Mouse (Mus musculus): ENCODE measurements around the gene Anapc7. TPM values are rescaled to one million over a fixed set of nuclear protein-coding genes. Genes with fewer than 3 reads are reported as not detected.
"Not testable (repeated sequence)": the region's sequence is repeated elsewhere in the genome, so short reads cannot be mapped to it uniquely, and the experiment has no call there.

Gene Anapc7
- polyA plus RNA-seq, 1 experiment from 2014 or later: 40.1 TPM

DNA sequence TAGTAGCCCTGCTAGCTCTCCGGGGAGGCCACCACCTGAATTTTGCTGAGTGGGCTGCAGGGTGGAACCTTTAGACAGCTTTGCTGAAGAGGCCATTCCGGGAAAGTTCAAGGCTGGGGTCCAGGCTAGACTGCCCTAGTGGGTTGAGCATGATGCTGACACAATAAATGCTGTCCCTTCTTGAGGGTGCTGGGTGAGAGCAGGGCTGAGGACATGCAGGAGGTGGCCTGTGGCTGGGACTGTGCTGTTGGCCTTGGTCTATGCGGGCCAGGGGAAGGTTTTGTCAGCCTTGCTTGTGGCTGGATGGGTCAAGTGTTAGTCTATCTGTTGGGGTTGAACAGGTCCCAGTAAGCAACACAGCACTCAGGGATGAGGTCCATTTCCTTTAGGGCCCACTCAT is 33.4 kb downstream of the Anapc7 start:
- H3K27me3 ChIP-seq (replicated peaks; ENCODE audit: control insufficient read depth, insufficient read depth, low read length): no peaks in the 10 kb centered on the region
- no peak overlapping the region for H3K27ac ChIP-seq (ENCODE audit: low read length)
- H3K4me1 ChIP-seq (ENCODE audit: control insufficient read depth, insufficient read depth, low read length): no peaks in the 10 kb centered on the region
- H3K4me3 ChIP-seq (ENCODE audit: low read length): no peak overlapping the region
- H3K9ac ChIP-seq (ENCODE audit: low read depth, low read length): no peak overlapping the region
- 92% methylated on average over 3 of the region's 3 CpGs for WGBS
- H3K36me3 ChIP-seq (ENCODE audit: control insufficient read depth, insufficient read depth, low read length): peaks cover 37% of the 10 kb centered on the region
- H3K9me3 ChIP-seq (ENCODE audit: control insufficient read depth, low read length): no peaks in the 10 kb centered on the region
- no peak overlapping the region for H3K4me2 ChIP-seq (ENCODE audit: low read depth, low read length)
- no peak for ATAC-seq

DNA sequence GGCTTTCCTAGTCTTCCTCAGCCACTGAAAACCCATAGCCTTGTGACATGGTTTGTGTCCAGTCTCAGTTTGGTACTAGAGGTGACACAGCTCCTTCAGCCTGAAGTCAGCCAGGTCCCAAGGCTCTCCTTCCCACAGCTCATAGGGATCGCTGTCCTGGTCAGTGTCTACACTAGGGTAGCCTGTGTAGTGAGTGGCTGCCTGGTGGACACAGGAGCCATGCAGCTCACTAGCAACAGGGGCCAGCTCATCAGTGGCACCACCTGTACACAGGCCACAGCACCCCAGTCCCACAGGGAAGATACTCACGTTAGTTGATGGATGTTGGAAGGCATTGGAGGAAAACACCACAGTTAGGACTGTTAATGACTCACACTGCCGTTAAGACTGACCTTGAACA is 34.1 kb downstream of the Anapc7 start:
- peaks cover 44% of the 10 kb centered on the region for H3K36me3 ChIP-seq (ENCODE audit: control insufficient read depth, insufficient read depth, low read length)
- H3K4me3 ChIP-seq (ENCODE audit: low read length): no peak overlapping the region

GRCm38 (mm10) chr5:122457054-122457453 is 35.6 kb downstream of the Anapc7 start:
- H3K27ac ChIP-seq (ENCODE audit: low read length); H3K9ac ChIP-seq (ENCODE audit: low read depth, low read length); H3K4me1 ChIP-seq (ENCODE audit: control insufficient read depth, insufficient read depth, low read length); ATAC-seq; H3K4me3 ChIP-seq (ENCODE audit: low read length); H3K4me2 ChIP-seq (ENCODE audit: low read depth, low read length); H3K27me3 ChIP-seq (replicated peaks; ENCODE audit: control insufficient read depth, insufficient read depth, low read length); H3K9me3 ChIP-seq (ENCODE audit: control insufficient read depth, low read length): not testable (repeated sequence)
- WGBS: 87% methylated on average over 9 of the region's 9 CpGs
- peaks cover 49% of the 10 kb centered on the region for H3K36me3 ChIP-seq (ENCODE audit: control insufficient read depth, insufficient read depth, low read length)

More for the DNA sequence above, 34.1 kb downstream of the Anapc7 start:
- WGBS: 78% methylated on average over 3 of the region's 3 CpGs
- Histone ChIP-seq H3K9ac (ENCODE audit: low read depth, low read length) (no peak overlapping the region), H3K4me1 (ENCODE audit: control insufficient read depth, insufficient read depth, low read length) (no peaks in the 10 kb centered on the region), H3K27ac (ENCODE audit: low read length) (no peak overlapping the region), H3K9me3 (ENCODE audit: control insufficient read depth, low read length) (no peaks in the 10 kb centered on the region), H3K4me2 (ENCODE audit: low read depth, low read length) (no peak overlapping the region), H3K27me3 (replicated peaks; ENCODE audit: control insufficient read depth, insufficient read depth, low read length) (no peaks in the 10 kb centered on the region)
- no peak; the same call in 1 of the 2 replicates for ATAC-seq

- no peaks in the 10 kb centered on the region for H3K9me3 ChIP-seq (ENCODE audit: control insufficient read depth, low read length)
- no peaks in the 10 kb centered on the region for H3K27me3 ChIP-seq (replicated peaks; ENCODE audit: control insufficient read depth, insufficient read depth, low read length)
- H3K36me3 ChIP-seq (ENCODE audit: control insufficient read depth, insufficient read depth, low read length): peaks cover 56% of the 10 kb centered on the region
- H3K9ac ChIP-seq (ENCODE audit: low read depth, low read length): no peak overlapping the region
- no peaks in the 10 kb centered on the region for H3K4me1 ChIP-seq (ENCODE audit: control insufficient read depth, insufficient read depth, low read length)
- H3K27ac ChIP-seq (ENCODE audit: low read length): no peak overlapping the region
- WGBS: 89% methylated on average over 4 of the region's 4 CpGs
- ATAC-seq: no peak
- H3K4me3 ChIP-seq (ENCODE audit: low read length): no peak overlapping the region
- H3K4me2 ChIP-seq (ENCODE audit: low read depth, low read length): no peak overlapping the region
Measured at GRCm38 (mm10) chr5:122458066-122458465, 36.6 kb downstream of the Anapc7 start.

GRCm38 (mm10) chr5:122459335-122459734 is 37.8 kb downstream of the Anapc7 start:
- Histone ChIP-seq H3K27ac (ENCODE audit: low read length) (no peak overlapping the region), H3K36me3 (ENCODE audit: control insufficient read depth, insufficient read depth, low read length) (peaks cover 55% of the 10 kb centered on the region), H3K9me3 (ENCODE audit: control insufficient read depth, low read length) (no peaks in the 10 kb centered on the region), H3K4me1 (ENCODE audit: control insufficient read depth, insufficient read depth, low read length) (no peaks in the 10 kb centered on the region), H3K27me3 (replicated peaks; ENCODE audit: control insufficient read depth, insufficient read depth, low read length) (no peaks in the 10 kb centered on the region), H3K4me2 (ENCODE audit: low read depth, low read length) (no peak overlapping the region), H3K4me3 (ENCODE audit: low read length) (no peak overlapping the region), H3K9ac (ENCODE audit: low read depth, low read length) (no peak overlapping the region)
- ATAC-seq: no peak
- WGBS: 94% methylated on average over 5 of the region's 5 CpGs

GRCm38 (mm10) chr5:122460656-122461055 is 39.2 kb downstream of the Anapc7 start:
- WGBS: 80% methylated on average over 11 of the region's 11 CpGs

DNA sequence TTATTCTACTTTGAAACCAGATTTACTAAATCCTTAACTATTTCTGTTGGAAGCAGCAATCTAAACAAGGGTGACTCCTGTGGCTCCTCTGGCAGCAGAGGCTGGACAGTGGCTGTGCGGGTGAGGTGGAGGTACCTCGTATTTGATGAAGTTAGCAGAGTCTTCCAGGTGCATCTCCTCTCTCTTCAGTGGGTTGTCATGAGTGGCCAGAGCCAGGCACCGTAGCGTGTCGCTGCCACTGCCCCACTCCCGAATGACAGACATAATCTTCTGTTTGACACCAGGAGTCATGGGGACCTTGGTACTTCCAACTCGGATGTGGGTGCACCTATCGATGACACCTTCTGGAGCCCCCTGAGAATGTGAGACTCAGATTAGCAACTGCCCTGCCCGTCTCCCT is 39.9 kb downstream of the Anapc7 start:
- no peaks in the 10 kb centered on the region for H3K27me3 ChIP-seq (replicated peaks; ENCODE audit: control insufficient read depth, insufficient read depth, low read length)
- WGBS: 93% methylated on average over 9 of the region's 9 CpGs
- no peaks in the 10 kb centered on the region for H3K9me3 ChIP-seq (ENCODE audit: control insufficient read depth, low read length)

More at GRCm38 (mm10) chr5:122460656-122461055, 39.2 kb downstream of the Anapc7 start:
- Histone ChIP-seq H3K27ac (ENCODE audit: low read length) (no peak overlapping the region), H3K27me3 (replicated peaks; ENCODE audit: control insufficient read depth, insufficient read depth, low read length) (no peaks in the 10 kb centered on the region), H3K4me1 (ENCODE audit: control insufficient read depth, insufficient read depth, low read length) (no peaks in the 10 kb centered on the region), H3K9me3 (ENCODE audit: control insufficient read depth, low read length) (no peaks in the 10 kb centered on the region), H3K36me3 (ENCODE audit: control insufficient read depth, insufficient read depth, low read length) (peaks cover 47% of the 10 kb centered on the region), H3K9ac (ENCODE audit: low read depth, low read length) (no peak overlapping the region), H3K4me2 (ENCODE audit: low read depth, low read length) (no peak overlapping the region), H3K4me3 (ENCODE audit: low read length) (no peak overlapping the region)
- no peak for ATAC-seq

GRCm38 (mm10) chr5:122471658-122472057 is 50.2 kb downstream of the Anapc7 start:
- Histone ChIP-seq H3K36me3 (ENCODE audit: control insufficient read depth, insufficient read depth, low read length) (peaks cover 33% of the 10 kb centered on the region), H3K4me1 (ENCODE audit: control insufficient read depth, insufficient read depth, low read length) (no peaks in the 10 kb centered on the region), H3K9me3 (ENCODE audit: control insufficient read depth, low read length) (no peaks in the 10 kb centered on the region), H3K9ac (ENCODE audit: low read depth, low read length) (no peak overlapping the region), H3K4me3 (ENCODE audit: low read length) (no peak overlapping the region), H3K27me3 (replicated peaks; ENCODE audit: control insufficient read depth, insufficient read depth, low read length) (no peaks in the 10 kb centered on the region), H3K4me2 (ENCODE audit: low read depth, low read length) (no peak overlapping the region), H3K27ac (ENCODE audit: low read length) (no peak overlapping the region)
- WGBS: 64% methylated on average over 5 of the region's 5 CpGs
- no peak for ATAC-seq

More for the DNA sequence above, 39.9 kb downstream of the Anapc7 start:
- no peak overlapping the region for H3K27ac ChIP-seq (ENCODE audit: low read length)
- H3K4me2 ChIP-seq (ENCODE audit: low read depth, low read length): no peak overlapping the region
- no peak overlapping the region for H3K9ac ChIP-seq (ENCODE audit: low read depth, low read length)
- H3K4me1 ChIP-seq (ENCODE audit: control insufficient read depth, insufficient read depth, low read length): no peaks in the 10 kb centered on the region
- H3K36me3 ChIP-seq (ENCODE audit: control insufficient read depth, insufficient read depth, low read length): peaks cover 45% of the 10 kb centered on the region
- no peak overlapping the region for H3K4me3 ChIP-seq (ENCODE audit: low read length)
- ATAC-seq: no peak

DNA sequence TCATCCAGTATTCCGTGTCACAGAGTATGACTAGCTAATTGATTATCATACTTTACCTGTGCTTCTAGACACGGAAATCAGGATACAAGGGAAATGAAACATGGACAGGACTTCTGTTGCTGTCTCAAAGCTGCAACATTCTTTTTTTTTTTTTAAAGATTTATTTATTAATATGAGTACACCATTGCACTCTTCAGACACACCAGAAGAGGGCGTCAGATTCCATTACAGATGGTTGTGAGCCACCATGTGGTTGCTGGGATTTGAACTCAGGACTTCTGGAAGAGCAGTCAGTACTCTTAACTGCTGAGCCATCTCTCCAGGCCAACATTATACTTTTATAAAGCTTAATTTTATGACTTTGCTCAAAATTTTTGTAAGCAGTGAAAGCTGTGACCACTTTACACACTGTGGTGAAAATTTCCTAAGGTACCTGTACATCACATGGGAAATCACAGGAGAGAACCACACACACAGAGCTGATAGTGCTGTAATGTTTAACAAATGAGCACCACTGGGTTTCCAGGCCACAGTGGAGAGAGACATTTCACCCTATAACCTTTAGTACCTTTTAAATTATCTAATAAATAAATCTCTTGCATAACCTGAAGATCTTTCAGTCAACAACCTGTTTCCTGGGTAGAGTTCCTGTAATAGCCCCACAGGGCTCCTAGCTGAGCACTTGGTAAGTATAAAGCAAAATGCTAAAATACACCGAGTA is 53.3 kb downstream of the Anapc7 start:
- Histone ChIP-seq H3K9me3 (ENCODE audit: control insufficient read depth, low read length) (no peaks in the 10 kb centered on the region), H3K27ac (ENCODE audit: low read length) (no peak overlapping the region), H3K4me3 (ENCODE audit: low read length) (no peak overlapping the region), H3K36me3 (ENCODE audit: control insufficient read depth, insufficient read depth, low read length) (peaks cover 12% of the 10 kb centered on the region), H3K9ac (ENCODE audit: low read depth, low read length) (no peak overlapping the region), H3K4me2 (ENCODE audit: low read depth, low read length) (no peak overlapping the region), H3K27me3 (replicated peaks; ENCODE audit: control insufficient read depth, insufficient read depth, low read length) (no peaks in the 10 kb centered on the region), H3K4me1 (ENCODE audit: control insufficient read depth, insufficient read depth, low read length) (no peaks in the 10 kb centered on the region)
- peak; percentile 50 for ATAC-seq
- 85% methylated on average over 4 of the region's 4 CpGs for WGBS

- H3K27me3 ChIP-seq (replicated peaks; ENCODE audit: control insufficient read depth, insufficient read depth, low read length): no peaks in the 10 kb centered on the region
- H3K9me3 ChIP-seq (ENCODE audit: control insufficient read depth, low read length): no peaks in the 10 kb centered on the region
- H3K4me3 ChIP-seq (ENCODE audit: low read length): no peak overlapping the region
- no peak overlapping the region for H3K9ac ChIP-seq (ENCODE audit: low read depth, low read length)
- H3K36me3 ChIP-seq (ENCODE audit: control insufficient read depth, insufficient read depth, low read length): peaks cover 8% of the 10 kb centered on the region
- WGBS: 55% methylated on average over 3 of the region's 3 CpGs
- no peak overlapping the region for H3K27ac ChIP-seq (ENCODE audit: low read length)
- no peak overlapping the region for H3K4me2 ChIP-seq (ENCODE audit: low read depth, low read length)
- ATAC-seq: no peak
- no peaks in the 10 kb centered on the region for H3K4me1 ChIP-seq (ENCODE audit: control insufficient read depth, insufficient read depth, low read length)
Measured at GRCm38 (mm10) chr5:122476078-122476477, 54.6 kb downstream of the Anapc7 start.

All from intestine, embryonic 16.5 days (tissue).